Mouse (Mus musculus) olfactory bulb, adult 2 months (tissue): ENCODE measurements around the gene Zfp276. TPM values are rescaled to one million over a fixed set of nuclear protein-coding genes. Genes with fewer than 3 reads are reported as not detected.

Source experiments
- H3K27ac ChIP-seq: fragments of 200-500 bp; 2 replicates; pipeline ENCODE4 v1.5.1; 2012; ENCODE audit warnings: low read depth, low read length; ENCODE audit not compliant: insufficient read depth
- H3K4me1 ChIP-seq: fragments of 200-500 bp; 2 replicates; pipeline ENCODE4 v1.6.1; 2012; ENCODE audit warnings: low read length; ENCODE audit not compliant: control insufficient read depth, insufficient read depth
- H3K4me3 ChIP-seq: fragments of 200-500 bp; 2 replicates; pipeline ENCODE4 v1.5.1; 2012; ENCODE audit warnings: mild to moderate bottlenecking, low read depth, low read length, moderate library complexity; ENCODE audit not compliant: insufficient read depth
- CTCF ChIP-seq: fragments of 200-500 bp; IDR thresholded peaks from 2 replicates; pipeline ENCODE4 v1.5.1; 2012; ENCODE audit warnings: low read depth, mild to moderate bottlenecking, low read length, moderate library complexity; ENCODE audit not compliant: insufficient read depth
- POLR2A ChIP-seq: fragments of 200-500 bp; IDR thresholded peaks from 2 replicates; pipeline ENCODE4 v1.6.1; 2012; ENCODE audit warnings: mild to moderate bottlenecking, low read depth, low read length, moderate library complexity; ENCODE audit not compliant: insufficient read depth
- WGBS: fragments of 180-500 bp; shearing (Covaris S2); methylation state at CpG from one replicate; pipeline ENCODE4 v1.1.7; 2018; 5-methylcytosine and 5-hydroxymethylcytosine counted together
- polyA plus RNA-seq: library from polyadenylated mRNA; stranded (reverse); fragments of >200 nt; gene quantifications from 2 replicates; pipeline ENCODE4 v1.2.4, GENCODE M21; 2012; ENCODE audit warnings: low replicate concordance; ENCODE audit not compliant: missing spikeins, insufficient read depth, insufficient read length

Zfp276 gene
- polyA plus RNA-seq, 1 experiment = not detected

- Histone ChIP-seq H3K4me3 (no peak overlapping the region), H3K27ac (no peak overlapping the region), H3K4me1 (peaks cover 35% of the 10 kb centered on the region)
- TF ChIP-seq CTCF = no peak
- no peak for TF ChIP-seq POLR2A
- 41% methylated on average over 5 of the region's 5 CpGs for WGBS
Measured at GRCm38 (mm10) chr8:123231742-123232141, 22.3 kb upstream of the Zfp276 start.

GRCm38 (mm10) chr8:123232553-123232952 is 21.4 kb upstream of the Zfp276 start:
- TF ChIP-seq CTCF (no peak), POLR2A (no peak)
- H3K4me3 ChIP-seq = no peak overlapping the region
- H3K27ac ChIP-seq = no peak overlapping the region
- WGBS = 34% methylated on average over 7 of the region's 7 CpGs
- H3K4me1 ChIP-seq = peaks cover 35% of the 10 kb centered on the region

- Histone ChIP-seq H3K4me3 (0 out of 2 replicates have a peak overlapping the region, but pooled peaks have one; percentile 10), H3K27ac (0 out of 2 replicates have a peak overlapping the region, but pooled peaks have one; percentile 7), H3K4me1 (peaks cover 35% of the 10 kb centered on the region)
- TF ChIP-seq CTCF = no peak
- TF ChIP-seq POLR2A = no peak
- 45% methylated on average over 13 of the region's 13 CpGs for WGBS
Measured at GRCm38 (mm10) chr8:123233300-123233699, 20.7 kb upstream of the Zfp276 start.

GRCm38 (mm10) chr8:123233760-123234159 is 20.2 kb upstream of the Zfp276 start:
- H3K4me1 ChIP-seq = peaks cover 35% of the 10 kb centered on the region
- 67% methylated on average over 11 of the region's 11 CpGs for WGBS
- TF ChIP-seq POLR2A (no peak), CTCF (no peak)
- H3K4me3 ChIP-seq = peak overlapping the region; percentile 10
- H3K27ac ChIP-seq = no peak overlapping the region

GRCm38 (mm10) chr8:123234918-123235519 is 19.0 kb upstream of the Zfp276 start:
- TF ChIP-seq POLR2A = no peak
- no peak for TF ChIP-seq CTCF
- Histone ChIP-seq H3K27ac (peak overlapping the region; percentile 85), H3K4me1 (peaks cover 35% of the 10 kb centered on the region), H3K4me3 (peak overlapping the region; percentile 61)
- WGBS = 12% methylated on average over 13 of the region's 13 CpGs

GRCm38 (mm10) chr8:123235520-123236497 is 18.2 kb upstream of the Zfp276 start, which contains the start of gene Spata2l:
Spata2l (minus strand) TSS chr8:123236233.
- WGBS = 1% methylated on average over 57 of the region's 57 CpGs
- H3K4me1 ChIP-seq = peaks cover 35% of the 10 kb centered on the region
- peak; percentile 45; the same call in 1 of the 2 replicates for TF ChIP-seq POLR2A
- TF ChIP-seq CTCF = peak; percentile 35; the same call in 1 of the 2 replicates
- peak within 1 kb of the TSS; percentile 85 for H3K27ac ChIP-seq
- peak within 1 kb of the TSS; percentile 61 for H3K4me3 ChIP-seq

- peaks cover 15% of the 10 kb centered on the region for H3K4me1 ChIP-seq
- H3K27ac ChIP-seq = no peak overlapping the region
- TF ChIP-seq CTCF = no peak
- TF ChIP-seq POLR2A = no peak
- no peak overlapping the region for H3K4me3 ChIP-seq
- 78% methylated on average over 10 of the region's 10 CpGs for WGBS
Measured at GRCm38 (mm10) chr8:123239398-123239797, 14.6 kb upstream of the Zfp276 start.

GRCm38 (mm10) chr8:123242107-123242923 is 11.7 kb upstream of the Zfp276 start:
- Histone ChIP-seq H3K4me3 (no peak overlapping the region), H3K27ac (no peak overlapping the region), H3K4me1 (peaks cover 3% of the 10 kb centered on the region; the same call in 1 of the 2 replicates)
- TF ChIP-seq CTCF (no peak), POLR2A (no peak)
- WGBS = 75% methylated on average over 7 of the region's 7 CpGs
